Mouse (Mus musculus) testis, adult 2 months (tissue): ENCODE data around the gene Robo2.

Experiments used
- CTCF ChIP-seq: fragments of 200-500 bp; IDR thresholded peaks from 2 replicates; pipeline ENCODE4 v1.5.1; 2012; ENCODE audit warnings: low read depth, mild to moderate bottlenecking, inconsistent platforms, low read length, moderate library complexity; ENCODE audit not compliant: control insufficient read depth, insufficient read depth, insufficient replicate concordance
- POLR2A ChIP-seq: fragments of 200-500 bp; IDR thresholded peaks from 2 replicates; pipeline ENCODE4 v1.6.1; 2012; ENCODE audit warnings: low read depth, mild to moderate bottlenecking, inconsistent platforms, low read length, moderate library complexity; ENCODE audit not compliant: control insufficient read depth

DNA sequence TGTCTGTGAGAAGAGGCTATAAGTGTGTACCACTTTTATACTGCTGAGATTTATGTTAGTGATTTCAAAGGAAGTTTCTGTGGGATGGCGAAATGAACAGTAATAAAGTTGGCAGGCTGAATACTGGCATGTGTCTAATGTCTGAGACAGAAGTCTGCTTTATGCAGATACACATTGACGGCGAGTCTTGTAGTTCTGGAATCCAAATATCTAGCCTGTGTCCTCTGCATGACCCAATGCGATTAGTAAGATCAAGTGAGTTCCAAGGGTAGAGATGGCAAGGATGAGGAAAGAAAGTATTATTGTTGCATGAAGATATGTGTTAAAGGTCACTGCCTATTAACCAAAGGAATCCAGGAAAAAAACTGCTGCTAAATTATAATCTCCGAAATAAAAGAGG is 541.3 kb downstream of the Robo2 start:
- TF ChIP-seq CTCF (no peak), POLR2A (no peak)
